Mouse (Mus musculus) midbrain, embryonic 15.5 days (tissue): Measurements from ENCODE around the gene Zc3h12d. TPM values are rescaled to one million over a fixed set of nuclear protein-coding genes. Genes with fewer than 3 reads are reported as not detected.

Source experiments
- ATAC-seq: fragments of 200-750 bp; cut with Nextera tagmentation; replicated peaks from 2 replicates; pipeline ENCODE4 v1.8.0; 2017; ENCODE audit warnings: moderate TSS enrichment
- H3K27ac ChIP-seq: fragments of 300-500 bp; sonication (generic); 2 replicates; pipeline ENCODE4 v1.5.1; 2015; ENCODE audit warnings: mild to moderate bottlenecking, inconsistent platforms
- H3K27me3 ChIP-seq: fragments of 300-500 bp; sonication (generic); replicated peaks from 2 replicates; pipeline ENCODE4 v1.6.1; 2015; ENCODE audit warnings: inconsistent platforms
- H3K36me3 ChIP-seq: fragments of 300-500 bp; sonication (generic); replicated peaks from 2 replicates; pipeline ENCODE4 v1.6.1; 2015; ENCODE audit warnings: inconsistent platforms
- H3K4me1 ChIP-seq: fragments of 300-500 bp; sonication (generic); 2 replicates; pipeline ENCODE4 v1.6.1; 2015; ENCODE audit warnings: inconsistent platforms
- H3K4me2 ChIP-seq: fragments of 300-500 bp; sonication (generic); 2 replicates; pipeline ENCODE4 v1.6.1; 2015; ENCODE audit warnings: inconsistent platforms, mild to moderate bottlenecking, moderate library complexity
- H3K4me3 ChIP-seq: fragments of 300-500 bp; sonication (generic); 2 replicates; pipeline ENCODE4 v1.5.1; 2015; ENCODE audit warnings: mild to moderate bottlenecking, inconsistent platforms
- H3K9ac ChIP-seq: fragments of 300-500 bp; sonication (generic); 2 replicates; pipeline ENCODE4 v1.6.1; 2015; ENCODE audit warnings: mild to moderate bottlenecking, inconsistent platforms
- H3K9me3 ChIP-seq: fragments of 300-500 bp; sonication (generic); 2 replicates; pipeline ENCODE4 v1.6.1; 2016; ENCODE audit warnings: inconsistent platforms
- WGBS: fragments of 180-500 bp; shearing (Covaris S2); methylation state at CpG from one replicate; pipeline ENCODE4 v1.1.7; 2015; ENCODE audit warnings: mixed read lengths; 5-methylcytosine and 5-hydroxymethylcytosine counted together
- polyA plus RNA-seq: library from polyadenylated mRNA; unstranded; fragments of >200 nt; fragmentation: Nextera tagmentation; extraction: Ambion mirVana; gene quantifications from 2 replicates; pipeline ENCODE4 v1.2.1, GENCODE M21; 2015

Gene Zc3h12d
- polyA plus RNA-seq, 1 experiment from 2014 or later: 0.31 TPM

DNA sequence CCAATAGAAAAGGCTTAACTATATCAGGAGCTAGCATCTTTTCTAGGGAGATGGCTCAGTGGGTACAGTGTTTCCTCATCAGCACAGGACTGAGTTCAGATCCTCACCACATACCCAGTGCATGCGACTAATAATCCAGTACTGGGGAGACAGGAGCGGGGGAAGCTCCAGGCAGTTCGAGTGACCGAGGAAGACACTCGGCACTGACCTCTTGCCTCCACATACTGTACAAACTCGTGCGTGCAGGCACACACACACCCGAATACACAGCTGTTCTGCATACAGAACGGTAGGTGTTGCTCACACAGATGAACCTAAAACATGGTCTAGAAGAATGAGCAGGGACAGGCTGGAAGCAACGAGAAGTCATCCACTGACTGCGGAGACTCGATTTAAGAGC, 10.3 kb upstream of the Zc3h12d start:
- Histone ChIP-seq H3K4me3 (no peak overlapping the region), H3K4me2 (no peak overlapping the region), H3K9me3 (no peaks in the 10 kb centered on the region), H3K27me3 (no peaks in the 10 kb centered on the region), H3K27ac (no peak overlapping the region), H3K36me3 (peaks cover 24% of the 10 kb centered on the region; the same call in 1 of the 2 replicates), H3K4me1 (no peaks in the 10 kb centered on the region), H3K9ac (no peak overlapping the region)
- no peak for ATAC-seq
- 96% methylated on average over 12 of the region's 12 CpGs for WGBS

- Histone ChIP-seq H3K4me1 (no peaks in the 10 kb centered on the region), H3K9ac (no peak overlapping the region), H3K9me3 (no peaks in the 10 kb centered on the region), H3K4me2 (no peak overlapping the region), H3K27me3 (no peaks in the 10 kb centered on the region), H3K27ac (no peak overlapping the region), H3K4me3 (no peak overlapping the region), H3K36me3 (peaks cover 18% of the 10 kb centered on the region; the same call in 1 of the 2 replicates)
- ATAC-seq: no peak
- WGBS: 87% methylated on average over 9 of the region's 9 CpGs
These were observed 7.5 kb upstream of the Zc3h12d start for GRCm38 (mm10) chr10:7824663-7825280.

GRCm38 (mm10) chr10:7825281-7825665, 7.0 kb upstream of the Zc3h12d start:
- Histone ChIP-seq H3K9ac (no peak overlapping the region), H3K4me2 (no peak overlapping the region), H3K4me3 (no peak overlapping the region), H3K36me3 (peaks cover 18% of the 10 kb centered on the region; the same call in 1 of the 2 replicates), H3K27ac (no peak overlapping the region), H3K9me3 (no peaks in the 10 kb centered on the region), H3K4me1 (no peaks in the 10 kb centered on the region), H3K27me3 (no peaks in the 10 kb centered on the region)
- no peak for ATAC-seq
- WGBS: 93% methylated on average over 4 of the region's 4 CpGs

DNA sequence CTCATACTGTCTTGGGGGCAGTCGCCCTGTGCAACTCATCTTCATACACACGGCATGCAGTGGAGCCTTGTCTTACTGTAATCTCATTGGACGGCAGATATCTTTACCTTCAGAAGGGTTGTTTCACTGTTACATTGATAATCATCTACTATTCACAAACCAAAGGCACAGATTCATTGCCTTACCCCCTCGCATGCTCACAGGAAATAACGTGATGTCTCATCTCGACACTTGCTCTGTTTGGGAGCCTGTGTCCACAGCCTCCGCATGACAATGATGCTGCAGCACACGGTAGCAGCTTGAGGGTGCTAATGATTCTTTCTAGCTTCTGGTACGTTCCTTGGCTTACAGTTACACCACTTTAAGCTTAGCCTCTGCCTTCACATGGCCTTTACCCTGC, 6.2 kb upstream of the Zc3h12d start:
- Histone ChIP-seq H3K4me2 (no peak overlapping the region), H3K36me3 (peaks cover 13% of the 10 kb centered on the region; the same call in 1 of the 2 replicates), H3K27ac (no peak overlapping the region), H3K9ac (no peak overlapping the region), H3K4me1 (no peaks in the 10 kb centered on the region), H3K4me3 (no peak overlapping the region), H3K9me3 (no peaks in the 10 kb centered on the region), H3K27me3 (no peaks in the 10 kb centered on the region)
- ATAC-seq: no peak
- 95% methylated on average over 9 of the region's 9 CpGs for WGBS

GRCm38 (mm10) chr10:7833377-7834165, 1.3 kb downstream of the Zc3h12d start:
- WGBS: 83% methylated on average over 9 of the region's 9 CpGs
- no peaks in the 10 kb centered on the region for H3K36me3 ChIP-seq
- ATAC-seq: no peak
- H3K4me1 ChIP-seq: no peaks in the 10 kb centered on the region
- no peak overlapping the region for H3K4me3 ChIP-seq
- no peaks in the 10 kb centered on the region for H3K27me3 ChIP-seq
- H3K9ac ChIP-seq: no peak overlapping the region
- no peak overlapping the region for H3K27ac ChIP-seq
- H3K9me3 ChIP-seq: no peaks in the 10 kb centered on the region
- H3K4me2 ChIP-seq: no peak overlapping the region

GRCm38 (mm10) chr10:7834671-7835225, 2.5 kb downstream of the Zc3h12d start:
- Histone ChIP-seq H3K27ac (no peak overlapping the region), H3K9ac (no peak overlapping the region), H3K27me3 (no peaks in the 10 kb centered on the region), H3K36me3 (no peaks in the 10 kb centered on the region), H3K9me3 (no peaks in the 10 kb centered on the region), H3K4me1 (no peaks in the 10 kb centered on the region), H3K4me3 (no peak overlapping the region), H3K4me2 (no peak overlapping the region)
- 76% methylated on average over 10 of the region's 10 CpGs for WGBS
- ATAC-seq: no peak

GRCm38 (mm10) chr10:7836902-7837301, 4.6 kb downstream of the Zc3h12d start:
- Histone ChIP-seq H3K4me1 (no peaks in the 10 kb centered on the region), H3K27ac (no peak overlapping the region), H3K9ac (no peak overlapping the region), H3K9me3 (no peaks in the 10 kb centered on the region), H3K36me3 (no peaks in the 10 kb centered on the region), H3K27me3 (no peaks in the 10 kb centered on the region), H3K4me3 (no peak overlapping the region), H3K4me2 (no peak overlapping the region)
- ATAC-seq: no peak
- WGBS: 75% methylated on average over 2 of the region's 2 CpGs

DNA sequence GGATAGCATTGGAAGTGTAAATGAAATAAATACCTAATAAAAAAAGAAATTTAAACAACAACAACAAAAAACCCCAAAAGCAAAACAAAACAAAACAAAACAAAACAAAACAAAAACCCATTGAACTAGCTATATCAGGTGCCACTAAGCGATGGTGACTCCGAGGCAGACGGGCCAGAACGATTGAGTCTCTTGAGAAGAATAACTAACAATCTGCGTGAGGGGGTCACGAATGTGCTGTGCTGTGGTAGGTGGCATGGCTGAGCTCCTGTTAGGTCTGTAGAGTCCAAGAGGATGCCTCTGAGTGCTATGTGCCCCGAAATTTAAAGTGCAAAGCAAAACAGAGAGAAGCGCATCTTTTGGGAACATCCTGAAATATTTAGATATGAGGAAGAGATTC, 5.2 kb downstream of the Zc3h12d start:
- ATAC-seq: no peak
- no peaks in the 10 kb centered on the region for H3K4me1 ChIP-seq
- no peaks in the 10 kb centered on the region for H3K36me3 ChIP-seq
- no peak overlapping the region for H3K9ac ChIP-seq
- H3K9me3 ChIP-seq: no peaks in the 10 kb centered on the region
- no peak overlapping the region for H3K4me2 ChIP-seq
- no peaks in the 10 kb centered on the region for H3K27me3 ChIP-seq
- 89% methylated on average over 8 of the region's 8 CpGs for WGBS
- no peak overlapping the region for H3K4me3 ChIP-seq
- H3K27ac ChIP-seq: no peak overlapping the region

DNA sequence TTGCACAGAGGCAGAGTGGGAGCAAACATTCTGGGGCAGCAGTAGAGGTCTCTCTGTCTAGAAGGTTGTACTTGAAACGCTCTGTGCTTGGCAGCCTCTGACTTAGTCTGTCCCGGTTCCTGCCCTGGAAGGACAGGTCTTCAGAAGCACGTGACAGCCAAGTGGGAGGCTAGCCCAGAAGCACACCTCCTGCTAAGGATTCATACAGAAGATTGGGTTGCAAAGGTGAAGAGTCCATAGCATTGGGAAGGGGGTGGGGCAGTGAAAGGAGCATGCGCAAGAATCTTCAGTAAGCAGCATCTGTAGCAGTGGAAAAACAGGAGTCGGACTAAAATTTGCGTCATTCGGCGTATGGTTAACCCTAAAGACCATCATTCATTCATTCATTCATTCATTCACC, 5.8 kb downstream of the Zc3h12d start:
- ATAC-seq: no peak
- Histone ChIP-seq H3K27ac (no peak overlapping the region), H3K4me2 (no peak overlapping the region), H3K9ac (no peak overlapping the region), H3K9me3 (no peaks in the 10 kb centered on the region), H3K4me1 (no peaks in the 10 kb centered on the region), H3K4me3 (no peak overlapping the region), H3K36me3 (no peaks in the 10 kb centered on the region), H3K27me3 (no peaks in the 10 kb centered on the region)
- 94% methylated on average over 8 of the region's 8 CpGs for WGBS

GRCm38 (mm10) chr10:7838874-7839421, 6.7 kb downstream of the Zc3h12d start:
- WGBS: 88% methylated on average over 5 of the region's 5 CpGs
- Histone ChIP-seq H3K9ac (no peak overlapping the region), H3K4me1 (no peaks in the 10 kb centered on the region), H3K36me3 (no peaks in the 10 kb centered on the region), H3K4me3 (no peak overlapping the region), H3K4me2 (no peak overlapping the region), H3K27ac (no peak overlapping the region), H3K9me3 (no peaks in the 10 kb centered on the region), H3K27me3 (no peaks in the 10 kb centered on the region)
- ATAC-seq: no peak

DNA sequence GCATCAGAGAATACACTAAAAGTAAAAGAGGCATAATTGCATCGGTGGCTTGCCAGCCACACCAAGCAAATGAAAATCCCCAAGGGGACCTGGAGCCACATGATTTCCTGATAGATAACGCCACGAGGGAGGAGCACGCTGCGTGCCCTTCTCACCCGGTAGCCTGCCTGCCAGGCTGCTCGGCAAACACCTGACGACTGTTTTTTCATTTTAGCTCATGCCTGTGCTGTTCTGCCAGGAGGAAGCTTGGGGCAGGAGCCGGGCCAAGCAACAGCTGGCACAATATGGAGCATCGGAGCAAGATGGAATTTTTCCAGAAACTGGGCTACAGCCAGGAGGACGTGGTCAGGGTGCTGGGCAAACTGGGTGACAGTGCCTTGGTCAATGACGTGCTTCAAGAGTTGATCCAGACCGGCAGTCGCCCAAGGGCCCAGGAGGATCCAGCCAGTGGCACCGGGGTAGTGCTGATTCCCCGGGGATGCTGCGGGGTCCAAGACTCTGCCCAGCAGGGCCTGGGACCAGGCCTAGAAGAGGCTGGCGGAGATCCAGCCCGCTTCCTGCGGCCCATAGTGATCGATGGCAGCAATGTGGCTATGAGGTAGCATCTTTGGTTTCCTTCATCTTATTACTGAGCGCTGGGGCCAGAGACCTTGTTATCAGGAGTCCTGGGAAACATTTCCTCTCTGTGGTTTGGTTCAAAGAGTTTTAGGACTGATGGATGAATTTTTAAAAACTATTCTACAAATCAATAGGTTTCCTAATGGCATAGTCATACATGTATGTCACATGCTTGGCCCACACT, 7.5 kb downstream of the Zc3h12d start:
- Histone ChIP-seq H3K27me3 (no peaks in the 10 kb centered on the region), H3K4me1 (no peaks in the 10 kb centered on the region), H3K36me3 (no peaks in the 10 kb centered on the region), H3K4me2 (no peak overlapping the region), H3K4me3 (no peak overlapping the region), H3K9me3 (no peaks in the 10 kb centered on the region), H3K27ac (no peak overlapping the region), H3K9ac (no peak overlapping the region)
- WGBS: 86% methylated on average over 22 of the region's 22 CpGs
- no peak for ATAC-seq

DNA sequence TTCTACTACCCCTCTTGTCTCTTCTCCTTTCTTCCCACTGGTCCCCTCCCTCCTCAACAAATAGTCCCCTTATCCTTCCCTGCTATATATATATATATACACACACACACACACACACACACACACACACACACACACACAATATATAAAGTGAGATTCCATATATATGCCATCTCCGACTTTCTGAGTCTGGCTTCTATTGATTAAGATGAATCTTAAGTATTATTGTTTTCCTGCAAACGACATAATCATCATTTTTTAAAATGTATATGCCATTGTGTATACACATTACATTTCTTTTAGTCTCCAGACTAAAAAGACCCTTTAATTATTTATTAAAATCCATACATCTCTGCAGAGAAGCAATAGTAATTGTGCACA, 8.1 kb downstream of the Zc3h12d start:
- Histone ChIP-seq H3K4me1 (no peaks in the 10 kb centered on the region), H3K4me3 (no peak overlapping the region), H3K4me2 (no peak overlapping the region), H3K9ac (no peak overlapping the region), H3K27me3 (no peaks in the 10 kb centered on the region), H3K36me3 (no peaks in the 10 kb centered on the region), H3K9me3 (no peaks in the 10 kb centered on the region), H3K27ac (no peak overlapping the region)
- no peak for ATAC-seq
- 85% methylated on average over 2 of the region's 2 CpGs for WGBS
